Mouse (Mus musculus) gastrocnemius, adult 2 months (tissue): Measurements from ENCODE around the gene Ccdc146. TPM values are rescaled to one million over a fixed set of nuclear protein-coding genes. Genes with fewer than 3 reads are reported as not detected.

ENCODE experiments used
- DNase-seq: peaks from one replicate; pipeline ENCODE4 v3.0.0; 2022
- H3K27ac ChIP-seq: fragments of 200-600 bp; 2 replicates; pipeline ENCODE4 v1.8.1; 2022; ENCODE audit warnings: mild to moderate bottlenecking
- H3K4me3 ChIP-seq: fragments of 200-600 bp; 2 replicates; pipeline ENCODE4 v1.8.1; 2022; ENCODE audit warnings: mild to moderate bottlenecking, moderate library complexity
- CTCF ChIP-seq: fragments of 200-600 bp; IDR thresholded peaks from 2 replicates; pipeline ENCODE4 v1.8.1; 2022; ENCODE audit warnings: antibody characterized with exemption, mild to moderate bottlenecking, moderate library complexity
- intact Hi-C: fragments of 180-260 bp; cut with DNase I; formaldehyde crosslinking; loops from one replicate; pipeline ENCODE4 v1.15.1; 2025
- total RNA-seq, 2 experiments: library from RNA; stranded (reverse); gene quantifications; 2 replicates each; pipeline ENCODE4 v1.2.3; 2021

Ccdc146 gene
- total RNA-seq, 2 experiments from 2014 or later, result 3.8 to 4.3 TPM

DNA sequence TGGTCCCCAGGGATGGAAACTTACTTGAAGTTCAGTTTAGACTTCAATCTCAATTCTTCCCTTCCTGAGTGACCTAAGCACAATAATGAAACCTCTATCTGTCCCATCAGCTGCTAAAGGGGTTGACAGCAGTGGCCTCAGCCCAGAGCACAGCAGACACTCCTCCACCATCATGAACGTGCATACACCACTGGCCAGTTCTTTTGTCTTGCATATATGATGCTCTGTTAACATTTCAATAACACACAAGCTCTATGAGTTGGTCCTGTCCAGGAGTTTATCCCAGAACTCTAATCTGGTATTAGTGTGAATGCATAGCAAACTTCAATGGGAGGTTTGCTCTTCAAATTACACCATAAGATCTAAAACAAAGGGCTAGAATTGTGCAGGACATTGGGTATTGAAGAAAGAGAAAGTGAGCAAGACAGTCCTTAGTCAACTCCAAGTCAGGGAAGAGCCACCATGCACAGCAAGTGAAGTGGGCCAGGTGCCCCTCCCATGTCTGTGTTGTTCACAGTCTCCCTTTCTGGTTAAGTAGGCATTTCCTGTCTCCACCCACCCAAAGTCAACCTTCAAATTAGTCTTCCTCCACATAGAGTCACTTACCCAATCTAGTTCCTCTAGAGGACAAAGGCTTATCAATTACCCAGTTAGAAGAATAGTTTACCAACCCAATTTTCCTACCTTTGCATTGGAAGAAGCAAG lies 10.2 kb downstream of the Ccdc146 start:
- H3K27ac ChIP-seq, result no peak overlapping the region
- no peak for TF ChIP-seq CTCF
- H3K4me3 ChIP-seq, result no peak overlapping the region
- intact Hi-C loops, result no loop called here
- no peak for DNase-seq

- intact Hi-C loops, result no loop called here
These were observed 11.2 kb downstream of the Ccdc146 start for GRCm38 (mm10) chr5:21413322-21413721.

DNA sequence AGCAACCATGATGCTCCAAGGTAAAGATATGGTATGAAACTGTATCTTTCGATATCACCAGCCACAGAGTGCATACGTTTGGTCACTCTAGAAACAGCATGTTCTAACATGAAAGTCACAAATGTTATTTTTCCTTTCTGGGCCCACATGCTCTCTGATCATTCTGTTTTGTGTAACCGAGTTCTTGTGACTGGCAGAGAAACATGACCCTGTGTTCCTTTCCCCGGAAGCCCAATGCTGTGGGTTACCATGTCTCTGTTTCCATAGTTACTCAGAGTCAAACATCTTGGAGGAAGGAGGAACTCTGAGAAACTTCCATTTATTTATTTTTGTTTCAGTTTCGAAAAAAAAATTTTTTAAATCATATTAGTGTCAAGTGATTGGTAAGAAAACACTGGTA lies 12.4 kb downstream of the Ccdc146 start:
- no peak for TF ChIP-seq CTCF
- H3K27ac ChIP-seq, result no peak overlapping the region
- intact Hi-C loops, result no loop called here
- H3K4me3 ChIP-seq, result no peak overlapping the region
- no peak for DNase-seq

More at GRCm38 (mm10) chr5:21413322-21413721, 11.2 kb downstream of the Ccdc146 start:
- TF ChIP-seq CTCF, result no peak
- no peak overlapping the region for H3K27ac ChIP-seq
- no peak for DNase-seq
- H3K4me3 ChIP-seq, result no peak overlapping the region

DNA sequence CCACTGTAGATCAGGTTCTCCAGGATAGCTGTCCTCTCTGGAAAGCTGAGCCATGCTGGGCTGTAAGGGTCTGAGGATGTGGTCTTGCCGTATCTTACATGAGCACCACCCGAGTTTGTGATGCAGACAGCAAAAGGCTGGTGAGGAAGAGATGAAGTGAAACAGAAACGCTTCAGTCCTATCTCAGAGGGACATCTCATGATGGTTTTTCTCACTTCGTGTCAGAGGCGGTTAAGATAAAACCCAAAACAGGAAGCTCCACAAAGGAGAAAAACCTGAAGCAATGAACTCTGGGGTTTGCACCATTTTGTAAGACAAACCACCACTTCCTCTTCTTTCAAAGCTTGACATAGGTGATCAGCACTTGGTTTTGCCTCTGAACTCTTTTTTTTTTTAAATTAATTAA lies 13.2 kb downstream of the Ccdc146 start:
- intact Hi-C loops, result no loop called here
- no peak overlapping the region for H3K27ac ChIP-seq
- H3K4me3 ChIP-seq, result no peak overlapping the region
- no peak for DNase-seq
- TF ChIP-seq CTCF, result no peak

DNA sequence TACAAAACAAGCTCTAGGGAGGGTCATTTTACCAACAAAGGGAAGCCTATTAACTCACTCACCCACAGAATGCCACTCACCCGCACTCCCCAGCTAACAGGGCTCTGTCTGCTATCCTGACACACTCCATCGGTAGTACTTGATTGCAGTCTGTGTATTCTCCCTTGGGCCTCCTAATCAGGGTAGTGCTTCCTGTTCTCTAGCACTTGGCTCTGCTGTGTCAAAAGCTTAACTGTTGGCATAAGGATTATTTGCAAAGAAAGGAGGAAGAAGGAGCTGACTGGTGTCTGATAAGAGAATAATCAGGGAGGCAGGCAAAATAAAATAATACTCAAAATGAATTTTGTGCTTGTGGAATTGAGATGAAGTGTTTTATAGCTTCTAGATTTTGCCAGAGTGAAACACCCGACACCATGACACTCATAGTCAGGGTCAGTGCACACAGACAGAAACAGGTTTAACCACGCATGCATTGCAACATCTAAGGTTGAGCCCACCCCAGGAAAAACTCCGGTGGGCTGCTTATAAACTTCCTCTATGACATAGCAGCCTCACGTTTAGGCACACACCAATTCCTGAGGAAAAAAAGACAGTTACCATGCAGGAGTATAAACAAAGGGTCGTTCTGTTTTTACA lies 29.2 kb downstream of the Ccdc146 start:
- intact Hi-C loops, result no loop called here
- DNase-seq, result no peak
- Histone ChIP-seq H3K4me3 (no peak overlapping the region), H3K27ac (no peak overlapping the region)
- no peak for TF ChIP-seq CTCF

- DNase-seq, result no peak
- intact Hi-C loops, result no loop called here
- TF ChIP-seq CTCF, result no peak
- Histone ChIP-seq H3K4me3 (no peak overlapping the region), H3K27ac (no peak overlapping the region)
These were observed 29.9 kb downstream of the Ccdc146 start for GRCm38 (mm10) chr5:21394562-21394961.

DNA sequence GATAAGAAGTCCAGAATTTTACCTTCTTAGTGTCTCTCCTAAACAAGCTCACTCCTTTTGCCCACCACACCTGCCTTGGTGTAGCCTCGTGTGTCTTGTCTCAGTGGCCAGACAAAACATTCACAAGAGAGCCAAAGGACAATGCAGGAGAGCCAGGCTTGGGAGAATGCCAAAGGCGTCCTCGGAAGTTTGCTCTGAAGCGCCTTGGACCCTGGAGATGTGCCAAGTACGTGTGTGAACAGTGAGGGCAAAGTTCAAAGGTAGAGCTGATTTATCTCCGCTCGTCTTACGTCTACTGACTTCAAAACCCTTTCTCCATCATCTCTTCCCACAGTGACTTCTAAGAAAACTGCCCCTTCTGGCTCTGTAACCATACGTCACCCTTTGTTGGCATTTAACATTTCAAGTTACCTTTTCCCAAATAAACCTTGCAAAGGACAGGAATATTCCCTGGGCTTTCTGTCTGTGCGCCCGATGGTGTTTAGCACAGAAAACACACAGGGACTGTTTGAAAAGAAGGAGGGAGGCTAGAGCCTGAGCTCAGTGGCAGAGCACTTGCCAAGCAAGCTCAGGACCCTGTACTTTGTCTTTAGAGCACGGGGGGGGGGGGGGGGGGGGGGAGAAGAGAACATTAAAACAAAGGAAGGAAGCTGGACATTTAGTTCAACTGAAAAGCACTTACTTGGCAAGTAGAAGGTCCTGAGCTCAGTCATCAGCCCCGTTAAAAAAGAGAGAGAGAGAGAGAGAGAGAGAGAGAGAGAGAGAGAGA lies 32.7 kb downstream of the Ccdc146 start:
- TF ChIP-seq CTCF, result no peak
- DNase-seq, result no peak
- H3K4me3 ChIP-seq, result no peak overlapping the region
- intact Hi-C loops, result no loop called here
- H3K27ac ChIP-seq, result no peak overlapping the region

DNA sequence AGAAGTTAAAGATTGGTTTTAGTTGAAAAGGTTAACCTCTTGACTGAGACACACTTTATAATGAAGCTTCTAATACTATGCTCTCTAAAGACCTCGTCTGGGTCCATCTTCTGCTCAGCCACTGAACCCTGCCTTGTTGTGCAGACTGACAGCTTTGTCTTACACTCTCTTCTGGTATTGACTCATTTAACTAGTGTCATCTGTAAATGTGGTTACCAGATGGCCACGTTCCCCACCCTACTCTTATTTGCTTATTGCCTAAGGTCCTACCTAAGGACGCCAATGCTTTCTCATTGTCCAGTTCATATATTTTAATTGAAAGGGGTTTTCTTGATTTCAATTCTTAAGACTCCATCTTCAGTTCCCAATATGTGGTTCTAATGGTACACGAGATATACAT lies 35.6 kb downstream of the Ccdc146 start:
- no peak for DNase-seq
- no peak overlapping the region for H3K27ac ChIP-seq
- intact Hi-C loops, result loop anchor here (5.0 kb wide), 1 partner anchor 62 kb away; no protein-coding TSS in a partner anchor
- H3K4me3 ChIP-seq, result no peak overlapping the region
- TF ChIP-seq CTCF, result no peak

- no peak for TF ChIP-seq CTCF
- no peak overlapping the region for H3K4me3 ChIP-seq
- no peak for DNase-seq
- H3K27ac ChIP-seq, result no peak overlapping the region
- intact Hi-C loops, result loop anchor here (5.0 kb wide), 1 partner anchor 60 kb away; no protein-coding TSS in a partner anchor
These were observed 37.1 kb downstream of the Ccdc146 start for GRCm38 (mm10) chr5:21387340-21387739.

DNA sequence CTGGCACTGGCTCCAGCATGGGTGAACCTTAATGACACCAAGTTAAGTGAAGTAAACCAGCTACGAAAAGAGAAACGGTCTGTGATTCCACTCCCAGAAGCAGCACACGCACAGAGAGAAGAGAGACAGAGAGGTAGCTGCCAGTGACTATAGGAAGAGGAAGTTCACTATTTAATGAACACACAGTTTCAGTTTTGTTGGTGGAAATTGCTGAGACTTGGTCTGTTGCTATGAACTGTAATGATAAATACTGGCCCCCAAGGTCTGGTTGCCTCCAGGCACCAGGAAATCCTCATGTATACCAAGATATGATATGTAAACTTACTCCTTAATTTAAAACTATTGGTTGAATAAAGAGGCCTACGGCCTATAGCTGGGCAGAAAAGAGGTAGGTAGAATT lies 38.0 kb downstream of the Ccdc146 start:
- no peak for DNase-seq
- no peak overlapping the region for H3K4me3 ChIP-seq
- intact Hi-C loops, result loop anchor here (5.0 kb wide), 1 partner anchor 59 kb away; no protein-coding TSS in a partner anchor
- H3K27ac ChIP-seq, result no peak overlapping the region
- no peak for TF ChIP-seq CTCF

DNA sequence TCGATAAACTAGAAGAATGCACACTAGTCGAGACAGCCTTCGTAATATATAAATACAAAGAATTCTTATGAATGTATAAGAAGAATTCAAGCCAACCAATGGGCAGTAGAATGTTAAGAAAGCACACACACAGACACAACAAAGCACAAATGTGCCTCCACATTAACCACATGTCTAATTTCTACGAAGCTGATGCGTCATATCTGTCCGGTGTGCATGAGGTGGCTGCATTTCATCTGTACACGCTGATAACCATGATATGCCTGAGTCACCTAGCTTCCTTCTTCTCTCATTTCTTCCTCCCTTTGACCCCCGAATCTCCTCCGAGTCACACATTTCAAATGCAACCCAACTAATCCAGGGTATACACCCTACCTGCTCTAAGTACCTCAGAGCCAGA lies 39.5 kb downstream of the Ccdc146 start:
- intact Hi-C loops, result loop anchor here (5.0 kb wide), 1 partner anchor 58 kb away; no protein-coding TSS in a partner anchor

GRCm38 (mm10) chr5:21384252-21384960 lies 40.1 kb downstream of the Ccdc146 start:
- TF ChIP-seq CTCF, result no peak
- H3K27ac ChIP-seq, result no peak overlapping the region
- H3K4me3 ChIP-seq, result no peak overlapping the region
- no peak for DNase-seq
- intact Hi-C loops, result no loop called here

More for the DNA sequence above, 39.5 kb downstream of the Ccdc146 start:
- no peak for DNase-seq
- no peak overlapping the region for H3K27ac ChIP-seq
- no peak overlapping the region for H3K4me3 ChIP-seq
- no peak for TF ChIP-seq CTCF
